Mouse (Mus musculus): ENCODE measurements around the gene Rundc3b.

Rundc3b gene

GRCm38 (mm10) chr5:8487989-8488700, 134.6 kb downstream of the Rundc3b start:
- DNase-seq = no peak

GRCm38 (mm10) chr5:8456561-8456960, 166.2 kb downstream of the Rundc3b start:
- no peak for DNase-seq

GRCm38 (mm10) chr5:8455565-8455964, 167.2 kb downstream of the Rundc3b start:
- DNase-seq = no peak

All from embryo, embryonic 11 days (tissue).